In genomic region chr9:90369568-90369967, GRCm38 (mm10) we compare ENCODE assay signal across 16 mouse cellular contexts.
DNase-seq lines count a peak whose midpoint lies in the region; ATAC-seq lines count a peak whose summit lies in the region.
"Had no signal": no experiment of that assay in that cellular context is flagged by ENCODE, and none has a peak within 500 bp of the region (broad histone marks: within the 10 kb centered on the region; RNA-seq: fewer than 3 reads in every experiment).

No protein-coding gene starts in this region.

- H3K27ac ChIP-seq in forebrain, embryonic 13.5 days = no peak overlapping the region
- H3K27ac ChIP-seq in forebrain, embryonic 12.5 days = no peak overlapping the region
- H3K27ac ChIP-seq in forebrain, embryonic 16.5 days (ENCODE audit: low read length) = no peak overlapping the region
- no peak overlapping the region for H3K27ac ChIP-seq in liver, embryonic 12.5 days
- H3K27ac ChIP-seq: embryonic facial prominence, embryonic 13.5 days; heart, embryonic 13.5 days; liver, embryonic 13.5 days; macrophage; stomach, embryonic 15.5 days had no signal

- no peak overlapping the region for H3K4me3 ChIP-seq in forebrain, embryonic 13.5 days
- H3K4me3 ChIP-seq in forebrain, embryonic 12.5 days (replicated peaks) = no peak overlapping the region
- H3K4me3 ChIP-seq in forebrain, embryonic 16.5 days (replicated peaks; ENCODE audit: low read length) = no peak overlapping the region
- H3K4me3 ChIP-seq in liver, embryonic 12.5 days = no peak overlapping the region
- H3K4me3 ChIP-seq: embryonic facial prominence, embryonic 13.5 days; heart, embryonic 13.5 days; liver, embryonic 13.5 days; stomach, embryonic 15.5 days had no signal

- 77% methylated on average over 2 of the region's 2 CpGs for WGBS in forebrain, embryonic 13.5 days
- WGBS in forebrain, embryonic 12.5 days = 76% methylated on average over 2 of the region's 2 CpGs
- WGBS in forebrain, embryonic 16.5 days = 43% methylated on average over 2 of the region's 2 CpGs
- WGBS in liver, embryonic 12.5 days (ENCODE audit: insufficient replicate concordance) = 63% methylated on average over 2 of the region's 2 CpGs

- H3K36me3 ChIP-seq in forebrain, embryonic 13.5 days (ENCODE audit: poor library complexity, severe bottlenecking) = no peaks in the 10 kb centered on the region
- H3K36me3 ChIP-seq in forebrain, embryonic 12.5 days (replicated peaks) = no peaks in the 10 kb centered on the region
- H3K36me3 ChIP-seq in forebrain, embryonic 16.5 days (ENCODE audit: control insufficient read depth, insufficient read depth) = no peaks in the 10 kb centered on the region
- H3K36me3 ChIP-seq in liver, embryonic 12.5 days = no peaks in the 10 kb centered on the region
- H3K36me3 ChIP-seq: embryonic facial prominence, embryonic 13.5 days; heart, embryonic 13.5 days; liver, embryonic 13.5 days; stomach, embryonic 15.5 days had no signal

- intact Hi-C loops in left cerebral cortex, postnatal 4 days (cut with DNase I) = no loop called here

- no peaks in the 10 kb centered on the region for H3K4me1 ChIP-seq in forebrain, embryonic 13.5 days
- H3K4me1 ChIP-seq in forebrain, embryonic 12.5 days = no peaks in the 10 kb centered on the region
- peaks cover 3% of the 10 kb centered on the region for H3K4me1 ChIP-seq in forebrain, embryonic 16.5 days (replicated peaks; ENCODE audit: control insufficient read depth, insufficient read depth, low read length)
- no peaks in the 10 kb centered on the region for H3K4me1 ChIP-seq in liver, embryonic 12.5 days
- H3K4me1 ChIP-seq: embryonic facial prominence, embryonic 13.5 days; heart, embryonic 13.5 days; liver, embryonic 13.5 days; stomach, embryonic 15.5 days had no signal

- H3K9ac ChIP-seq in forebrain, embryonic 13.5 days = no peak overlapping the region
- no peak overlapping the region for H3K9ac ChIP-seq in forebrain, embryonic 12.5 days
- no peak overlapping the region for H3K9ac ChIP-seq in forebrain, embryonic 16.5 days (replicated peaks; ENCODE audit: low read depth, low read length)
- H3K9ac ChIP-seq in liver, embryonic 12.5 days = no peak overlapping the region
- H3K9ac ChIP-seq: embryonic facial prominence, embryonic 13.5 days; heart, embryonic 13.5 days; liver, embryonic 13.5 days; stomach, embryonic 15.5 days had no signal

- H3K27me3 ChIP-seq in forebrain, embryonic 13.5 days = no peaks in the 10 kb centered on the region
- H3K27me3 ChIP-seq in forebrain, embryonic 12.5 days = no peaks in the 10 kb centered on the region
- no peaks in the 10 kb centered on the region for H3K27me3 ChIP-seq in forebrain, embryonic 16.5 days (replicated peaks; ENCODE audit: control insufficient read depth, insufficient read depth, low read length)
- H3K27me3 ChIP-seq in liver, embryonic 12.5 days (replicated peaks) = no peaks in the 10 kb centered on the region
- H3K27me3 ChIP-seq: embryonic facial prominence, embryonic 13.5 days; heart, embryonic 13.5 days; liver, embryonic 13.5 days; stomach, embryonic 15.5 days had no signal

- peak; percentile 51 for DNase-seq in left cerebral cortex, postnatal 4 days
- DNase-seq in left cerebral cortex, adult 11 months (ENCODE audit: low spot score) = no peak
- peak; percentile 65 for DNase-seq in Muller cell, postnatal 12 days (ENCODE audit: inconsistent ontology term)
- DNase-seq: adrenal gland, postnatal 36 days; gastrocnemius, postnatal 25 days; kidney, adult 8-10 months; liver, embryonic 13.5 days had no signal

- peak; percentile 76 for ATAC-seq in forebrain, embryonic 13.5 days
- ATAC-seq in forebrain, embryonic 12.5 days (ENCODE audit: low FRiP score) = no peak
- ATAC-seq in forebrain, embryonic 16.5 days = peak; percentile 93
- no peak for ATAC-seq in CD4-positive, CD25-positive, alpha-beta regulatory T cell, adult 4 months
- no peak for ATAC-seq in liver, embryonic 12.5 days

- no peak overlapping the region for H3K4me2 ChIP-seq in forebrain, embryonic 13.5 days
- no peak overlapping the region for H3K4me2 ChIP-seq in forebrain, embryonic 12.5 days
- no peak overlapping the region for H3K4me2 ChIP-seq in forebrain, embryonic 16.5 days (ENCODE audit: low read length)
- H3K4me2 ChIP-seq in liver, embryonic 12.5 days = no peak overlapping the region
- H3K4me2 ChIP-seq: embryonic facial prominence, embryonic 13.5 days; heart, embryonic 13.5 days; liver, embryonic 13.5 days; stomach, embryonic 15.5 days had no signal

- H3K9me3 ChIP-seq in forebrain, embryonic 13.5 days (replicated peaks) = no peaks in the 10 kb centered on the region
- no peaks in the 10 kb centered on the region for H3K9me3 ChIP-seq in forebrain, embryonic 12.5 days
- no peaks in the 10 kb centered on the region for H3K9me3 ChIP-seq in forebrain, embryonic 16.5 days (ENCODE audit: control insufficient read depth, low read length)
- no peaks in the 10 kb centered on the region for H3K9me3 ChIP-seq in liver, embryonic 12.5 days (replicated peaks)
- H3K9me3 ChIP-seq: embryonic facial prominence, embryonic 13.5 days; heart, embryonic 13.5 days; liver, embryonic 13.5 days; stomach, embryonic 15.5 days had no signal

Comparison
In these comparisons a context has a peak if more than half of its experiments do, and no peak if none do; other contexts are left out.
1. ATAC-seq: peak in forebrain, embryonic 13.5 days (single experiment) and forebrain, embryonic 16.5 days (single experiment); none in forebrain, embryonic 12.5 days (single experiment), CD4-positive, CD25-positive, alpha-beta regulatory T cell, adult 4 months (single experiment) and liver, embryonic 12.5 days (single experiment).